Mouse (Mus musculus) Muller cell, postnatal 12 days (primary cell): ENCODE measurements around the gene Cnpy2.
"Not testable (repeated sequence)": the region's sequence is repeated elsewhere in the genome, so short reads cannot be mapped to it uniquely, and the experiment has no call there.

Source experiments
- DNase-seq: peaks from one replicate; pipeline ENCODE4 v3.0.0-alpha.2; 2015; ENCODE audit errors: inconsistent ontology term

The Cnpy2 gene

GRCm38 (mm10) chr10:128322141-128323108 lies at the start of gene Cnpy2:
TSS of gene Cnpy2 (plus strand) at chr10:128322459.
- peak; percentile 89 for DNase-seq

GRCm38 (mm10) chr10:128272819-128273439 lies 49.3 kb upstream of the Cnpy2 start:
- DNase-seq: not testable (repeated sequence)

DNA sequence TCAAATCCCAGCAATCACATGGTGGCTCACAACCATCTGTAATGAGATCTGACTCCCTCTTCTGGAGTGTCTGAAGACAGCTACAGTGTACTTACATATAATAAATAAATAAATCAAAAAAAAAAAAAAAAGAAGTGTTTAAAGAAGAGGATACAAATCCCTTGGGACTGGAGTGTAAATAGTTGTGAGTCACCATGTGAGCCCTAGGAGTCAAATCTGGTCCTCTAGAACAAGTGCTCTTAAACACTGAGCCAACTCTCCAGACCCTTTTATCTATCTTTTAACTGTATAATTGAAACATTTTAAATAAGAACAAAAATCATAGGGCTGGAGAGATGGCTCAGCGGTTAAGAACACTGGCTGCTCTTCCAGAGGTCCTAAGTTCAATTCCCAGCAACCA lies 46.9 kb upstream of the Cnpy2 start:
- not testable (repeated sequence) for DNase-seq

GRCm38 (mm10) chr10:128278158-128278557 lies 44.1 kb upstream of the Cnpy2 start:
- DNase-seq: no peak

- DNase-seq: no peak
Observed at GRCm38 (mm10) chr10:128280943-128281342, 41.3 kb upstream of the Cnpy2 start.

GRCm38 (mm10) chr10:128281682-128282081 lies 40.6 kb upstream of the Cnpy2 start:
- DNase-seq: no peak

GRCm38 (mm10) chr10:128282886-128283450 lies 39.3 kb upstream of the Cnpy2 start:
- DNase-seq: no peak

- peak; percentile 65 for DNase-seq
Observed at GRCm38 (mm10) chr10:128283604-128284579, 38.4 kb upstream of the Cnpy2 start.

DNA sequence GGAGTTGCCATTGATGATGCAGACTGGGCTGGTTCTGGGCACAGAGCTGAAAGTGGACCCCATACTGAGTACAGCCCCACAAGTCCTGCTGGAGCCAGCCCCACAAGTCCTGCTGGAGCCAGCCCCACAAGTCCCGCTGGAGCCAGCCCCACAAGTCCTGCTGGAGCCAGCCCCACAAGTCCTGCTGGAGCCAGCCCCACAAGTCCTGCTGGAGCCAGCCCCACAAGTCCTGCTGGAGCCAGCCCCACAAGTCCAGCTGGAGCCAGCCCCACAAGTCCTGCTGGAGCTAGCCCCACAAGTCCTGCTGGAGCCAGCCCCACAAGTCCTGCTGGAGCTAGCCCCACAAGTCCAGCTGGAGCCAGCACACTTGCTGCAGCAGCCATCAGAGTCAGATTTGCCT lies 31.7 kb upstream of the Cnpy2 start:
- not testable (repeated sequence) for DNase-seq

GRCm38 (mm10) chr10:128296370-128297090 lies 25.7 kb upstream of the Cnpy2 start:
- no peak for DNase-seq

DNA sequence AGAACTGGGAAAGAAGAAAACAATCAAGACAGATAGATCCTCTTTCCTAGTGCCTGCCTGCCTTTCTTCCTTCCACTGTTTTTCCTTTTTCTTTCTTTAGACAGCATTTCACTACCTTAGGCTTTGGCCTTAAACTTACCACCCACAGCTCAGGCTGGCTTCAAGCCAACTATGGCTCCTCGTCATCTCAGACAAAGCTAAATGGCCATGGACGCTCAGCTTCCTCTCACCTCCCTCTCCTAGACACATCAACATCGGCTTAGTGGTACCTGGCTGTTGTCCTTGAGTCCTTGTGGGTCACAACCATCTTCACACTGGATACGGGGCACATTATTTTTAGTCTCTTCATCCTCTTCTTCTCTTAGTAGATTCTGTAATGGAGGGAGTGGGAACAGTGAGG lies 25.0 kb upstream of the Cnpy2 start:
- no peak for DNase-seq

DNA sequence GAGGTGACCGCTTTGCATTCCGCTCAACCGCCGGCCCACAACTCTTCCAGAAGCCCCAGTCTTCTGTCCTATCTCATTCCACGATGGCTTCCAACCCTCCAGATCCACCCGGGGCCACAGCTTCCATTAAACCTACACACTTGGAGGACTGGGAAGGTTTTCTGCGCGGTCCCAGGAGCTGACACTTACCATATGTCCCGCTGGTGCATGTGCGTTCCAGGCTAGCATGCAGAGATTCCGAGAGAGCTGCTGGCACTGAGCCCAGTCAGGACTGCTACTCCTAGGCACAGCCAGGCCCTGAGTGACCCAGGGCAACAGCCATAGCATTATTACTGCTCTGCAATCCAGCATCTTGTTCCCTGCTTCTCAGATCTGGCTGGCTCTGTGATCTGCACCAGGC lies 24.6 kb upstream of the Cnpy2 start:
- DNase-seq: no peak

DNA sequence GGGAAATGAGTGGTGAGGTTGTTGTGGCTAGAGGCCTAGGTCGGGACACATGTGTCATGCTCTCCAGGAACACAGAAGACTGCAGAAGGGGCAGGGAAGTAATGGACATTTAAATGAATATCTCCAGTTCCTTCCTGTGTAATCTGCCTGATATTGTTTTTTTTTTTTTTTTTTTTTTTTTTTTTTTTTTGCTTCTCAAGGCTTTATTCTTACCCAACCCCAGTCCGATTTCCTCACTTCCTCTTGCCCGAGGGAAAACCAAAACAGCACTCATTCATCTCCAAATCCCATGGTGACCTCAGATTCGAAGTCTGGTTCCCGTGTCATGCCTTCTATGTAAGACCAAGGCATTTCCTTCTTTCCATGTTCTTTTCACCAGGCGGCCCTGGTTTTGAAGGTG lies 24.0 kb upstream of the Cnpy2 start:
- no peak for DNase-seq

- DNase-seq: no peak
Observed at GRCm38 (mm10) chr10:128298702-128299171, 23.5 kb upstream of the Cnpy2 start, which contains the start of gene Il23a. TSS of gene Il23a (minus strand) at chr10:128298752.

DNA sequence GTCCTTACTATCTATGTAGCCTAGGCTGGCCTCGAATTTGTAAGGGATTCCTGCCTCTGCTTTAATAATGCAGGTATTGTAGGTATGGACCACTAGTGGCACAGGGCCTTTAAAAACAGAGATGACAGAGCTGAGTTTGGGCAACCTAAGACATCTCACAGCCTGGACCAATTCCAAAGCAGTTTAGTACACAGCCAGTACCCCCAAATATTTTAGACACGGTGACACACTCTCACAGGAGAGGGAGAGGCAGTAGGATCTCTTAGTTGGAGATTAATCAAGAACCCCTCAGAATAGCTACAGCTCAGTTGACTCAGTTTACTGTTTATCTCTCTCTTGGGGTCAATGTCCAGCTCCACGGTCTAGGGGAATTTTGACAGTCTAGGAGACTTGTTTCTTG lies 19.9 kb upstream of the Cnpy2 start:
- no peak for DNase-seq

DNA sequence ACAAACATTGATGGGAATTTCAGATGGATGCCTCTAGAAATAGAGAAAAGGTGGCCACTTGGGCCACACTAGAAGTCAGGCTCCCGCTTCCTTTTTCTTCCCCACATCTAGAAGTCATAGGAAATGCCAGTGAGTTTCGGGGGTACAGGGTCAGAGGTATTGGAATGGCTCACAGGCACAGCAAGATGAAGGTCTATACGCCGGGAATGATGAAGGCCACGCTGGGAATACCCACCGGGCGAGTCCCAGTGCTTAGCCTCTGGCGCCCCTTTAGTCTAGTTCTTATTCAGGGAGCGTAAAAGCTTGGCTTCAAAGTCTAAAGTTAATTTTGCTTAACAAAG lies 19.5 kb upstream of the Cnpy2 start:
- DNase-seq: no peak

GRCm38 (mm10) chr10:128303126-128304021 lies 18.9 kb upstream of the Cnpy2 start, which contains the start of gene Pan2:
TSS of gene Pan2 (plus strand) at chr10:128303335.
- DNase-seq: peak; percentile 100

- DNase-seq: no peak
Observed at GRCm38 (mm10) chr10:128309654-128310053, 12.6 kb upstream of the Cnpy2 start.

- DNase-seq: no peak
Observed at GRCm38 (mm10) chr10:128310177-128310576, 12.1 kb upstream of the Cnpy2 start.
